Mouse (Mus musculus) right cerebral cortex, postnatal 36 days (tissue): ENCODE measurements at regions not wholly inside any gene's neighbourhood (a gene's known extent, or its start where the extent isn't known, plus 50 kb on each side); places are given as distances from the start of the nearest gene placed in this dataset.

ENCODE experiments used
- DNase-seq, 2 experiments: peaks; one replicate each; pipeline ENCODE4 v3.0.0; 2022; ENCODE audit warnings: low spot score in 2 of 2, mixed read lengths in 1 of 2

GRCm38 (mm10) chr6:50922235-50922634 is 268.0 kb upstream of the Npvf start:
- DNase-seq, result peak; percentile 14 to 28

DNA sequence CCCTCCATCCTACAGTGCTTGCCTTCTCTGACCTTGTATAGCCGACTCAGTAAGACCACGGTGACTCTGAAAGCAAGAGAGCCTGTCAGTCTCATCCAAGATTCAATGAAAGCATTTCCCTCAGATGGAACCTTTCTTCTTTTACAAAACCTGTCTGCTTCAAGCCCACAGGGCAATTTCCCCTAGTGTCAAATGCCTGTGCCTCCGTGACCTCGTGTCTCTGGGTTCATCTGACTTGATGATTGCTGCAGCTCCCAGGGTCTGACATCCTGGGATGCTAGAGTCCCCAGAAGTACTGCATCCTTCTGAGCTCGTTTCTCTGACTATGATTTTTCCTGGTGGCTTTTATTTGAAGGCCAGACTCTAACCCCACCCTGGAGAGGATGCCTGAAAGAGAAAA is 270.3 kb upstream of the Npvf start:
- DNase-seq, result no peak

GRCm38 (mm10) chr6:50924998-50925397 is 270.8 kb upstream of the Npvf start:
- DNase-seq, result no peak

DNA sequence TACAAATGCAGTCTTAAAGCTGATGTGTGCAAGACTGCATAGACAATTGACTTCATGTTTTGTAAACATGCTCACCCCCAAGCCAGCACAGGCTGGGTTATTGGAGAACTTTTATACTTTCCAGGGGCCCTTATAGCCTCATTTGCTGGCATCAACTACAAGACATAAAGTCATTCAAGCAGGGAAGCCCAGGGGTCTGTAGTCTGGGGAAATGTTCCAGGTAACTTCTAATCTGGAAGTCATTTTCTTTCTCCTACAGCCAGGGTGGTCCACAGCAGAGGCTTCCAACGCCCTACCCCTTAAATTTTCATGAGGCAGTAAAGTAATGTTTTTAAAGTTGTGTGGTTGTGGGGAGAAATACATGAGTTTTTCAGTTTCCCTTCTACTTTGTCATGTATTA is 272.1 kb upstream of the Npvf start:
- no peak for DNase-seq

DNA sequence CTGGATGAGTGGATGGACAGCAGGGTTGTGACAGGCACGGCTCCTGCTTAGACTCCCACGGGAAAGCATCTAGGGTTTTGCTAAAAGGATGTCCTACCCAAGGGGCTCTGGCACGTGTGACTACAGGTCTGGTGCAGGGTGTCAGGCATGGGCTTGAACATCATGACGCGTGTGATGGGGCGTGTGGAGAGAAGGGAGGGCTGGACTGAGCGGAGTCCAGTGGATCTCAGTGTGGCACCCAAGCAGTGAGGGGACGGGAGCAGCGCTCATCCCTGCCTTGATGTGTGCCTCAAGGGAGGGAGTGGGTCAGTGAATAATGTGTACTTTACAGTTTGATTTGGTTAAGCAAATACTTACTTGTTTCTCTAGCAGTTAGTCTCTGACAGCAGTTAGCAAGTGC is 275.3 kb upstream of the Npvf start:
- no peak for DNase-seq

GRCm38 (mm10) chr6:50933510-50933909 is 279.3 kb upstream of the Npvf start:
- no peak for DNase-seq

DNA sequence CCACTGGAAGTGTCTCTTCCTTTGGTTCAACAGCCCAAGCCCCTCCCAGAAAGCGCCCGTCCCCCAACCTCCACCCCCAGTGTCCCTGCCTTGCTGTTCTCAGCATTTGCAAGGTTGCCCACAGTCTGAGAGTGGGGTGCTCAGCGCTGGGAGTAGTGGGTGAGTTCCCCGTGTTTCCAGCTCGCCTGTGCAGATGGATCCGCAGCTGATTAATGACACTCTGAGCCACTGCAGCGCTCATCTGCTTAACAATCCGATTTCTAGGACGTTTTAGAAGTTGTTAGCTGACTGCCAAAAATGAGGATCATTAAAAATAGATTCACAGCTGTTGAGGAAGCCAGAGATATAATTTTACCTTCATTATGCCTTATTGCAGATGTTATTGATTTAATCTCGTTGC is 280.0 kb upstream of the Npvf start:
- DNase-seq, result peak; percentile 15 to 19

DNA sequence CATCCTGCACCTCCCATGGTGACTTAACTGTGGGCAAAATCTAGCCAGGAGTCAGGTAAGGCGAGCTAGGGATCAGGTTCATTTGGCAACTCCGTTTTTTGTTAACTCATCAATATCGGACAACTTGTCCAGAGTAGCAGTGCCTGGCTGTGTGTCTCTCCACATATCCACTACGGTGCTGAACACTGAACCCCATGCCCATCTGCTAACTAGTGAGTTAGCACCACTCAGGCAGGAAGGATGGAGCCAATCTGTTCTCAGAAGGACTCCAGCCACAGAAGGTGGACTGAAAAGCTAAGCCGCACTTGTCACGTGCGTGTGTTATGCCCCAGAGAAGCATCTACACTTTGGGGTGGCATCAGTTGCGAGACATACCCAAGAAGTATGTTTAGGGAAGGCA is 282.1 kb upstream of the Npvf start:
- no peak for DNase-seq

- DNase-seq, result peak; percentile 25 to 43
Measured at GRCm38 (mm10) chr6:50937094-50937493, 282.9 kb upstream of the Npvf start.

DNA sequence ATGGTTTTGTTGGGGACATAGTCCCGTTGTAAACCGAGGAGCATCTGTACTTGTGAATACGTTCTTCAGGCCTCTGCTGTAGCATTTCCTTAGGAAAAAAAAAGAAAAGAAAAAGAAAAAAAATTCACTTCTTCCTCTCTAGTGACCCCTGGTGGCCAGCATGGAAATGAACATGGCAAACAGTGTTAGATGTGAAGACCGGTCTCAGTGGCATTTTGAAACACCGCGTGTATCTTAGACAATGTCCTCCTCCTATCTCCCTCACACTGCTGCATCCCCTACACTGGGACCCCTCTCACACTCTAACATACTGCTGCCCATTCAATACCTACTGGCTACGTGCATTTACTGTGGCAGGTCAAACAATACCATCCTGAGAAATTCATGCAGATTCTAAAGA is 284.6 kb upstream of the Npvf start:
- no peak for DNase-seq

DNA sequence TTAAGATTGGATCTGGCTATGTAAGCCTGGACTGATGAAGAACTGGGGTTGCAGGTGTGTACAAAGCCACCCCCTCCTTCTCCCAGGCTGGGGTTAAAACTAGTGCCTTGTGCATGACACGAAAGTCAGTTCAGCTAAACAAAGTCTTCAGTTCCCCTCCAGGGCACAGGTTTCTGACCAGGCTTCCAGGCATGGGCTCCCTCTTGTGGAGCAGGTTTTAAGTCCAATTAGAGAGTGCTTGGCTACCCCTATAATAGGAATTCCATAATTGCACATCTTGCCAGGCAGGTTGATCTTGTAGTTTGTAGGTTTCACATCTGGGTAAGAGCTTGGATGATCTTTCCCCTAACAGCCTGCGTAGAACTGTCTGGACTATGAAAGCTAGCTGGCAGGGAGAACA is 285.2 kb upstream of the Npvf start:
- DNase-seq, result no peak

DNA sequence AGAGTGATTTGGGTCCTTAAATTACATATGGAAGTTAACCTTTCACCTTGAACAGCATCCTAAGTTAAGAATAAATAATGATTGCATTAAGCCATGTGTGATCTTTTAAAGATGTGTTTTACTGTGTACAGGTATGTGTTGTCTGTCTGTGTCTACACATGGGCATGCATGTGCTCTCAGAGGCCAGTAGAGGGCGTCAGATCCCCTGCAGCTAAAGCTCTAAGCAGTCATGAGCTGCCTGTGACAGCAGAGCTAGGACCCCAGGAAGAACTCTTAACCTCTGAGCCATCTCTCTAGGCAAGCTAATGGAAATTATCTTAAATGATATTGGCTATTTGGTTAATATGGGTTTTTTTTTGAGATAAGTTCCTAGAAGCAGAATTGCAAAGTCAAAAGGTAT is 285.9 kb upstream of the Npvf start:
- no peak for DNase-seq

GRCm38 (mm10) chr6:50940641-50941398 is 286.6 kb upstream of the Npvf start:
- no peak for DNase-seq

DNA sequence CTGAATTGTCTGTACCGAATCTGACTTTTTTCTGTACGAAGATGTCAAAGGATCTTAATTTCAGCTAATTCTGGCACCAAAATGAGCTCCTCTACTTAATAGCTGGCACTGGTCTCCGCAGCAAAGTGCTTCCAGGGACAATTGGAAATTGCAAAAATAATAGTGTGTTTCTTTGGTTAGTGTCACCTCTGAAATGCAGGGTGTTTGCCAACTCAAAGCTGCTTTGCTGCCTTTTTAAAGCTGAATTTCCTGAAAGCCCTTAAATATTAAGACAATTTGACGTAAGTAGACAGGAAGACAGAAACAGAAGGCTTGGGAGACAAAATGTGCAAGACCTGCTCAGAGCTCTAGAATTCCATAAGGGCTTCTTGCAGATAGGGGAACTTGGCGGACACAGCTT is 288.5 kb upstream of the Npvf start:
- no peak for DNase-seq

DNA sequence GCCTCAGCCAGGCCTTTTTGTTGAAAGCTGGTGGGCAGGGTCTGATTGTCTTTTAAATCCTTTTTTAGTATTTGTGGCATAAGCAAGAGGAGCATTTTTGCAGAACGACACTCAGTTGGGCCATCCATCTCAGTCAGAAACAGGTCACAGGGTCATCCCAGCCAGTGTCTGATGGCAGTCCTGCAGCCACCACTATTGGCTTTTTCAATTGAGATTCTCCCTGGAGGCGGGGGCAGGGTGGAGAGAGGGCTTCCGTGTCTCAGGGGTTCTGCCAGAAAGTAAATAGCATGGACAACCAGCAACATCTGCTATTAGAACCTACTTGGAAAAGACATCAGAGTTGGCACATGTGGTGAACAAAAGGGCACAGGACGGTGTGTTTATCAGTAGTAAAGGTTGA is 293.8 kb upstream of the Npvf start:
- DNase-seq, result no peak

GRCm38 (mm10) chr6:50949361-50949760 is 295.1 kb upstream of the Npvf start:
- no peak for DNase-seq

- no peak for DNase-seq
Measured at GRCm38 (mm10) chr6:50949883-50950583, 295.8 kb upstream of the Npvf start.

DNA sequence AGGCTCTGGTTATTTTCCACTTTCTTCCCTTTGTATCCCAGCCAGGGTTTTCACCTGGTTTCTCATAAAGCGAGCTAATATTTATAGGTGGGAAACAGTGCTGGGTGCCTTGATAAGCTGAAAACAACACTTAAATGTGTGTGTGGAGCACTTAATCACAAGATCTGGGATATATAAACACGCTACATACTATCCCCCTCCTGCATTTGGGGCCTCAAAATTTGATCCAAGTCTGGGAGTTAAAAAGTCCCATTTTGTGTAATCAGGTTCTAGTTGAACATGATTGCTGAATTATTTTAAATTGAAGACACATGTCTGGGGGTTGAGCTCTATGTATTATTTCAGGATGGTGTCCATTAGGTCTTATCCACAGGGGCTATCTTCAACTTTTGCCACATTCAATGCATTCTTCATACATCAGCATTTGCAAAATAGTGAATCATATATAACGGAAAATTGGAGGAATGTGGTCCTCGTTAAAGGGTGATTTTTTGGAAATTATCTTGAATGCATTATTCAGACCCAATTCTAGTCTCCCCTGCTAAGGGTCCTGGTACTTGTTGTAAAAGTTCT is 303.2 kb upstream of the Npvf start:
- no peak for DNase-seq

- no peak for DNase-seq
Measured at GRCm38 (mm10) chr6:50960341-50960740, 306.1 kb upstream of the Npvf start.

DNA sequence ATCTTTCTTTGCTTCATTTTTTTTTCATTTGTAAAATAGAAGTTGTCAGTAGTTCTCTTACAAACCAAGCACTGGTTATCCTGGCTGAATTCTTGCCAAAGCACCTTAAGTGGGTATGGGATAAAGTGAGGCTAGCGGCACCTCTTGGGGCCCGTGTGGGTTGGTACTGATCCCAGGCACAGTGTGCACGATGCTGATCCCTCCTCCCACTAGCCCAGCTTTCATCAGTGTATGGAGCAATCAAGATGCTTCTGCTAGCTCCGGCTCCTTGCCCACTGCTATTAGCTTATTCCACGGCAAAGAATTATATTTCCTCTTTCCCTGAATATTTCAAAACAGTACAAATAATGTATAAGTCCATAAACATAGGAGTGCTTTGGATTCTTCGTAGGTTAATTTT is 307.4 kb upstream of the Npvf start:
- DNase-seq, result no peak

- no peak for DNase-seq
Measured at GRCm38 (mm10) chr6:50968546-50968945, 314.3 kb upstream of the Npvf start.

GRCm38 (mm10) chr6:50969341-50969740 is 315.1 kb upstream of the Npvf start:
- DNase-seq, result no peak

DNA sequence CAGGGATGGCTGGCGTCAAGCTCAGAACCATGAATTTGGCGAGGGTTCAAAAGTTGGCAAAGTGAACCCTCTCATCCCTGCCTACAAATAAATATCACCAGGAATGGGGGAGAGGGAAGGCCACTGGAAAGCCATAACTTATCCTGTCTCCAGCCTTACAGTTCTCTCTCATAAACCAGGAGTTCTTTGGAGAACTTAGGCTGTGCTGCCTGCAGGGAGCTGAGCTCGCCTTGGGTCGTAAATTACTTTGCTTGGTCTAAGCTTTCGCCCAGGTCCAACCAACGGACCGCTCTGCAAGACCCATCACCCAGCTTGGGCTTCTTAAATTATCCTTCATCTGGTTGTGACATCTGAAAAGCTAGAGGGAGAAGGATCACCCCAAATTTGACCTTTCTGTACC is 315.8 kb upstream of the Npvf start:
- no peak for DNase-seq
